Comparison of ENCODE assay signal across 8 mouse cellular contexts in the genomic region with DNA sequence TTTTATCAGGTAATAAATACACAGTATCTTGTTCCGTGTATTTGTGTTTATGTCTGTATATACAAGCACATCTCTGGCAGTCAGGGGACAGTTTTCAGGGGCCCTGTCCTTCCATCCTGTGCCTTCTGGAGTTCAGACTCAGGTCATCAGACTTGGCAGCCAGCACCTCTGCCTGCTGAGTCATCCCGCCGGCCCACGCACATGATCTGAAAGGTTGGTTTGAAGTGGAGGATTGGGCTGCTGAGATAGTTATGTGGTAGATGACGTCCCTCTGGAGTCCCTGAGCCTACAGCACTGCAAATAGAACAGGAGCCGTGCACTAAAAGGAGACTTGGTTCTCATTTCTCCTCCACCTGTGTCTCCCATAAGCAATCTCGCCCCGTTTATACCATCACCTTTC. TPM values are rescaled to one million over a fixed set of nuclear protein-coding genes. Genes with fewer than 3 reads are reported as not detected.
DNase-seq lines count a peak whose midpoint lies in the region; ATAC-seq and TF ChIP-seq lines count a peak whose summit lies in the region.

No protein-coding gene starts in this region.

- no peaks in the 10 kb centered on the region for H3K9me3 ChIP-seq in heart, postnatal 0 days (replicated peaks; ENCODE audit: control insufficient read depth, low read length)
- no peaks in the 10 kb centered on the region for H3K9me3 ChIP-seq in midbrain, embryonic 11.5 days (ENCODE audit: control insufficient read depth, low read length)

- TF ChIP-seq EP300 in heart, postnatal 0 days (IDR thresholded peaks at IDR 0.05; ENCODE audit: low read depth), result no peak

- peak; percentile 19 for DNase-seq in ovary, postnatal 36 days (ENCODE audit: low spot score)
- DNase-seq in ovary, postnatal 14 days (ENCODE audit: low spot score), result no peak
- DNase-seq in adrenal gland, postnatal 25 days, result peak; percentile 82
- peak; percentile 73 for DNase-seq in heart, postnatal 0 days (ENCODE audit: low spot score)
- DNase-seq in left cerebral cortex, postnatal 4 days, result no peak
- DNase-seq in layer of hippocampus, adult 2 months (ENCODE audit: low spot score in 2 of 2), result no peak
- DNase-seq in midbrain, embryonic 11.5 days (ENCODE audit: low spot score, missing footprints), result no peak

- no peak overlapping the region for H3K9ac ChIP-seq in heart, postnatal 0 days (replicated peaks; ENCODE audit: low read depth, low read length)
- H3K9ac ChIP-seq in midbrain, embryonic 11.5 days (ENCODE audit: low read length), result no peak overlapping the region

- WGBS in heart, postnatal 0 days, result 35% methylated on average over 8 of the region's 8 CpGs
- 90% methylated on average over 8 of the region's 8 CpGs for WGBS in midbrain, embryonic 11.5 days

- no peak for TF ChIP-seq CTCF in heart, postnatal 0 days (IDR thresholded peaks at IDR 0.05; ENCODE audit: low read depth)
- no peak for TF ChIP-seq CTCF in layer of hippocampus, adult 2 months (conservative IDR thresholded peaks at IDR 0.05)

- H3K4me2 ChIP-seq in heart, postnatal 0 days (ENCODE audit: low read depth, low read length), result no peak overlapping the region
- no peak overlapping the region for H3K4me2 ChIP-seq in midbrain, embryonic 11.5 days

- H3K4me3 ChIP-seq in heart, postnatal 0 days (ENCODE audit: low read depth, low read length), result no peak overlapping the region
- no peak overlapping the region for H3K4me3 ChIP-seq in layer of hippocampus, adult 2 months
- H3K4me3 ChIP-seq in midbrain, embryonic 11.5 days (ENCODE audit: low read depth, low read length), result no peak overlapping the region

- ATAC-seq in heart, postnatal 0 days (ENCODE audit: insufficient read depth, low read depth), result peak; percentile 91
- ATAC-seq in megakaryocyte-erythroid progenitor cell, adult 5-6 weeks (replicated peaks; ENCODE audit: low FRiP score, low TSS enrichment, poor library complexity, severe bottlenecking), result peak; percentile 71
- no peak for ATAC-seq in midbrain, embryonic 11.5 days (ENCODE audit: low FRiP score)

- H3K27ac ChIP-seq in heart, postnatal 0 days (ENCODE audit: low read depth), result peak overlapping the region; percentile 64
- no peak overlapping the region for H3K27ac ChIP-seq in layer of hippocampus, adult 2 months
- no peak overlapping the region for H3K27ac ChIP-seq in midbrain, embryonic 11.5 days (ENCODE audit: low read depth, low read length)

- no peaks in the 10 kb centered on the region for H3K4me1 ChIP-seq in heart, postnatal 0 days (ENCODE audit: control insufficient read depth, insufficient read depth)
- peaks cover 4% of the 10 kb centered on the region for H3K4me1 ChIP-seq in midbrain, embryonic 11.5 days (ENCODE audit: control insufficient read depth, insufficient read depth, low read length)

- intact Hi-C loops in left cerebral cortex, postnatal 4 days (cut with DNase I), result no loop called here

- H3K27me3 ChIP-seq in heart, postnatal 0 days (ENCODE audit: control insufficient read depth, insufficient read depth, low read length), result no peaks in the 10 kb centered on the region
- no peaks in the 10 kb centered on the region for H3K27me3 ChIP-seq in midbrain, embryonic 11.5 days (ENCODE audit: control insufficient read depth, insufficient read depth, low read length)

- peaks cover 51% of the 10 kb centered on the region for H3K36me3 ChIP-seq in heart, postnatal 0 days (replicated peaks; ENCODE audit: control insufficient read depth, insufficient read depth, low read length)
- no peaks in the 10 kb centered on the region; the same call in none of the 2 replicates for H3K36me3 ChIP-seq in midbrain, embryonic 11.5 days (ENCODE audit: control insufficient read depth, insufficient read depth, low read length)

RNA-seq across cellular contexts. Expression of a gene that starts 54.8 kb away (rescaled TPM):
- total RNA-seq in adrenal gland, postnatal 25 days (2021), result not detected in 2 replicates
- total RNA-seq in heart, postnatal 0 days (2014; rRNA removed; ENCODE audit: low replicate concordance), result not detected in 2 replicates
- not detected in 2 replicates for polyA plus RNA-seq in heart, postnatal 0 days (2015; fragmentation: Nextera tagmentation; extraction: Ambion mirVana)
- not detected in 2 replicates for total RNA-seq in megakaryocyte-erythroid progenitor cell, adult 5-6 weeks (2014; fragmentation: Nextera tagmentation)
- not detected in 2 replicates for total RNA-seq in megakaryocyte-erythroid progenitor cell, adult 5-6 weeks (2017)
- total RNA-seq in left cerebral cortex, postnatal 4 days (2021), result 10 to 100 TPM in 1 of 2 experiments, 1 to 10 TPM in 1; 9.4 to 10.1 TPM
- 10 to 100 TPM; 10.7 to 12.1 TPM for total RNA-seq in layer of hippocampus, adult 2 months (2021)
- polyA plus RNA-seq in midbrain, embryonic 11.5 days (2014; fragmentation: Nextera tagmentation; extraction: Ambion mirVana), result 64.7 and 68.0 TPM in 2 replicates

Comparison
In these comparisons a context has a peak if more than half of its experiments do, and no peak if none do; other contexts are left out.
1. DNase-seq: peak in ovary, postnatal 36 days (single experiment), adrenal gland, postnatal 25 days (single experiment) and heart, postnatal 0 days (single experiment); none in ovary, postnatal 14 days (single experiment), left cerebral cortex, postnatal 4 days (single experiment), layer of hippocampus, adult 2 months (0 of 2) and midbrain, embryonic 11.5 days (single experiment).